Mouse (Mus musculus): ENCODE data around the gene Gm4214.
"Not testable (repeated sequence)": the region's sequence is repeated elsewhere in the genome, so short reads cannot be mapped to it uniquely, and the experiment has no call there.

Gm4214 gene

DNA sequence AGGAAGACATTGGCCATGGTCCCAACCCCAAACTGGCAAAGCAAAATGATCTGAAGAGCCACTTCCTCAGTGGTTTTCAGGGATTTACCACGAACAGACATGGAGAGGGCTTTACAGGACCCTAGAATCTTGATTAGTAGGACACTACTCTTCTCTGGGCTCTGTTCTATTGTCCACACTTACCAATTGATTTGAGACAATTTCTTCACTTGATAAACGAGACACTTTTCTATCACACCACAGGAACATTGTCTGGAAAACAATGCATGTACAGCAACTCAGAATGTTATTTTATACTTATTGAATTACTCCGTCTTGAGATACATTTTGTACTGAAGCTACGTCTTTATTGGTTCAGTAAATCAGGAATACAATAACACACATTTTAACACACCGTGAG, at the start of gene Gm4214:
Gene Gm4214 (minus strand): TSS at position 101 of the 400 bp plus-strand sequence.
- DNase-seq: not testable (repeated sequence)

DNA sequence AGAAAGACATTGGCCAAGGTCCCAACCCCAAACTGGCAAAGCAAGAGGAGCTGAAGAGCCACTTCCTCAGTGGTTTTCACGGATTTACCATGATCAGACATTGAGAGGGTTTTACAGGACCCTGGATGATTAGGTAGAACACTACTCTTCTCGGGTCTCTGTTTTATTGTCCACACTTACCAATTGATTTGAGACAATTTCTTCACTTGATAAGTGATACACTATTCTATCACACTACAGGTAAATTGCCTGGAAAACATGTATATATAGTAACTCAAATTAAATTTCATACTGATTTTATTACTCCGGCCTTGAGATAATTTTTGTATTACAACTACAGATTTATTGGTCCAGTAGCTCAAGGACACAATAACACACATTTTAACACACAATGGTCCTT, 35.4 kb upstream of the Gm4214 start, which contains the start of gene Gm4216:
Gene Gm4216 (minus strand): TSS at position 101 of the 400 bp plus-strand sequence.
- DNase-seq: not testable (repeated sequence)

Measured in thymus, postnatal 14 days (tissue).